Mouse (Mus musculus) right cerebral cortex, postnatal 36 days (tissue): ENCODE measurements around the gene Sike1.

Experiments
- DNase-seq, 2 experiments: peaks; one replicate each; pipeline ENCODE4 v3.0.0; 2022; ENCODE audit warnings: low spot score in 2 of 2, mixed read lengths in 1 of 2

The Sike1 gene

GRCm38 (mm10) chr3:102995605-102996321, at the start of gene Sike1:
Gene Sike1, plus strand, starts transcription at chr3:102995708.
- peak; percentile 92 to 93 for DNase-seq

GRCm38 (mm10) chr3:102946312-102946711, 49.2 kb upstream of the Sike1 start:
- DNase-seq: no peak

- DNase-seq: no peak
These were observed 48.6 kb upstream of the Sike1 start for GRCm38 (mm10) chr3:102946861-102947260.

DNA sequence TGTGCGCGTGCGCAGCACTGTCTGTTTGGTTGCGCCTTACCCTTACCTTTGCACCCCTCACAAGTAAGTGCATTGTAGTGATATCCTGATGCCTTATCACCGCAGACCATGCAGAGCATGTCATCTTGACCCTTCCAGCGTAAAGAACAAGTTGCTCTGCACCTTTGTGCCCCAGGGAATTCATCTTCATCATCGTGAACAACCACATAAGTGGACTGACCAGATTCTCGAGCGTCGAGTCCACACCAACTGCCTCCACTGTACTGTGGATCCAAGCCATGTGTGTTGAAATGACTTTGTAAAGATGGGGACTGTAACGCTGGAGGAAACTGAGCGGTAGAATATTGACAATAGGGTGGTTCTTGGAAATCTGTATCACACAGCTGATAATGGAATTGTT, 41.0 kb upstream of the Sike1 start:
- no peak for DNase-seq

- DNase-seq: no peak
These were observed 40.4 kb upstream of the Sike1 start for GRCm38 (mm10) chr3:102955143-102955542.

- DNase-seq: no peak
These were observed 39.9 kb upstream of the Sike1 start for GRCm38 (mm10) chr3:102955596-102955995.

DNA sequence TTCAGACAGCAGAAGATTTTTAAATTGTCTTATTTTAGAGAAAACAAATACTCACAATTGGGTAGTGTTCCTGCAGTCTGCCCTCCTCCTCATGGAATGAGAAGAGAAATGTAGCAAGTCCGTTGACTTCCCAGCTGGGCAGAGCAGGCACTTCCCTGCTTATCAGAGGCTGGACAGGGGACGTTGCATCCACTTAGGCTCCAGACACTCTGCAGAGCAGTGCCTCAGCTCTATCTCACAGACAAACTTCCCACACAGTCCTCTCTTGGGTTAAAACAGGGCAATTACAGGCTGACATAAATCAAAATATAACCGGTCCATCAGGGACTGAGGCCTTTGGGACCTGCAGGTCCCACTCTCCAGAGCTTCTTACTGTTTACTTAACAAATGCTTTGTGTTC, 31.5 kb upstream of the Sike1 start, which contains the start of gene Nr1h5:
Nr1h5 (minus strand) TSS at position 101 of the 400 bp plus-strand sequence.
- no peak for DNase-seq

GRCm38 (mm10) chr3:102970067-102970466, 25.4 kb upstream of the Sike1 start:
- DNase-seq: no peak

GRCm38 (mm10) chr3:102970508-102970907, 25.0 kb upstream of the Sike1 start:
- DNase-seq: no peak

GRCm38 (mm10) chr3:102976906-102977305, 18.6 kb upstream of the Sike1 start:
- no peak for DNase-seq

DNA sequence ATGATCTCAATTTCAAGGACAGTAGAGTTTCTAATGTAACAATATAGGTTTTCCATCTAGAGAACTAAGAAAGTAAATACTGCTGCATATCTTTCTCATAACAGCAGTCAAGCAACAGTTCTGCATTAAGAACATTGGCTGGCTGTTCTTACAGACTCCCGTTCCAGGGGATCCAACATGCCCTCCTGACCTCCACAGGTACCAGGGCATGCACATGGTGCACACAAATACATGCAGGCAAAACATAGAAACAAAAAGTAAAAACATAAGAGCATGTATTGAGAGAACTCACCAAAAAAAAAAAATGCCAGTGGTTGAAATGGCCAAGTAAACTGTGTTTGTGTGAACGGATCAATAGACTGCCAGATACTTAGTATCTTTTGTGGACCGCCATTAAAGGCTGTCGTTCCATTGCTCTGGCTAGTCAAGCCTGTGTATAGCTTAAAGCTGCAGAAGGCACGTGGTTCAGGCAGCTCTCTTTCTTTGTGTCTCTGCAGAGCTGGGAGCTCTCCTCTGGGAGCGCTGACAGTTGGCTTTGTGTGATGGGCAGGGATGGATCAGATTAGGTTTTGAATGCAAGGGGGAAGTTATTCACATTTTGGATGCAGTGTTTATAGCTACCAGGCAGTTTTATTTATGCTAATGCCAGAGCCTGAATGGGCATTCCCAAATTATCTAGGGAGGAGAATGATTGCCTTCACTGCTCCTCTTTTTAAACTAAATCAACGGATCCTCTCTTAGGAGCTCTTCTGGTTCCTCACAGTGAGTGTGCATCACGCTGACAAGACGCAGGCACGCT, 15.8 kb upstream of the Sike1 start:
- no peak for DNase-seq

- DNase-seq: no peak
These were observed 15.2 kb upstream of the Sike1 start for GRCm38 (mm10) chr3:102980349-102980736.

DNA sequence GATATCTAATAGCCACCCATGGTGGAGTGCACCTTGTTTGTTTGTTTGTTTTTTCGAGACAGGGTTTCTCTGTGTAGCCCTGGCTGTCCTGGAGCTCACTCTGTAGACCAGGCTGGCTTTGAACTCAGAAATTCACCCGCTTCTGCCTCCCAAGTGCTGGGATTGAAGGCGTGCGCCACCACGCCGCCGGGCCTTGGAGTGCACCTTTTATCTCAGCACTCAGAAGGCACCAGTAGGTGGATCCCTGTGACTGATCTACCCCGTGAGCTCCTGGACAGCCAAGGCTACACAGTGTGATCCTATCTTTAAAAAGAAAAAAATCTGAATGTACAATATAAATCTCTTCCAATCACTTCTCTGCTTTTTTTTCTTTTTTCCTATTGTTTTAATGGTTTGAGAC, 4.5 kb upstream of the Sike1 start:
- no peak for DNase-seq

- peak in 1 of 2 experiments; percentile 16 for DNase-seq
These were observed 2.6 kb upstream of the Sike1 start for GRCm38 (mm10) chr3:102992936-102993335.

- no peak for DNase-seq
These were observed 289 bp upstream of the Sike1 start for GRCm38 (mm10) chr3:102995233-102995604.

DNA sequence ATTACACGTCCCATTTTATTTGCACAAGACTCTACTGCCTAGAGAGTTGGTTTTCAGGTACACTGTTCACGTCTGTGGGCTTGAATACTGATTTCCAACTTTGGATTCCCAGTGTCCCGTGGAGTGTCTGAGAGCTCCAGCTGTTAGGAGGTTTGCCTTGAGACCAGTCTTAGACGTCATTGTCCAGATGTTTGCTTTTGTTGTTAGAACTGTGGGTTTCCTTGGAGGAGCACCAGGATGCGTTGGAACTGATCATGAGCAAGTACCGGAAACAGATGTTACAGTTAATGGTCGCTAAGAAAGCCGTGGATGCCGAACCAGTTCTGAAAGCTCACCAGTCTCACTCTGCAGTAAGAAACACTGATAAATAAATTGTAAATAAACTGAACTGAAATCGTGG, 1.5 kb downstream of the Sike1 start:
- no peak for DNase-seq

- no peak for DNase-seq
These were observed 2.1 kb downstream of the Sike1 start for GRCm38 (mm10) chr3:102997591-102997990.

DNA sequence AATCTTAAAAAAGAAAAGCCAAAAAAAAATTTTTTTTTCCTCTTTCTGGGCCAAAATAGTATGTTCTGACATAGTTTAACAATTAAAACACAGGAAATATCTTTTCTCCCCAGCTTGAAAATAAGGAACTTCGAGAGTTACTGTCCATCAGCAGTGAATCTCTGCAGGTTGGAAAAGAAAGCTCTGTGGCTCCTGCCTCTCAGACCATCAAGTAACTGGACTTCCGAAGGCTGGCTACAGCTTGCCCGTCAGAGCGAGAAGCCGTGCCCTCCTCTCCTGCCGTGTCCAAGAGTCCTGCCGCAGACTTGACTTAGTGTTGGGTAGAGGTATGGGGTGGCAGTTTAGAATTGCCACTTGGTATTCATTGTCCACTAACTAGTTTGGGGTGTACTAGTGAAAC, 6.1 kb downstream of the Sike1 start:
- no peak for DNase-seq

GRCm38 (mm10) chr3:103017350-103017749, 21.8 kb downstream of the Sike1 start:
- no peak for DNase-seq

DNA sequence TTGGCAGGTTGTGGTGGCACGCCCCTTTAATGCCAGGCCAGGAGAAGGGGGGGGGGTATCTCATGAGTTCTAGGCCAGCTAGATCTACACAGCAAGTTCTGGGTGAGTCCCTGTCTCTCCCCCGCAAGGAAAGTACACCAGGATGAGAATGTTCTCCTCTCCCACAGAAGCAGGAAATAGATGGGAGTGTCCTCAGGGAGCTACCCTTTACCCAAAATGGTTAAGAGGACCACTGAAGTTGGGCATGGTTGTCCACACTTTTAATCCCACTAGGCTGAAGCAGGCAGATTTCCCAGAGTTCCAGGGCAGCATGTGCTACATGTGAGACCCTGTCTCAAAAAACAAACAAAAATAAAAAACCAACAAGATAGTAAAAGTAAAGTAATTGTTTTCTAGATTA, 24.0 kb downstream of the Sike1 start:
- no peak for DNase-seq

- peak; percentile 97 for DNase-seq
These were observed 24.9 kb downstream of the Sike1 start, which contains the start of gene Csde1 for GRCm38 (mm10) chr3:103020249-103020942. Gene Csde1, plus strand, starts transcription at chr3:103020426.

DNA sequence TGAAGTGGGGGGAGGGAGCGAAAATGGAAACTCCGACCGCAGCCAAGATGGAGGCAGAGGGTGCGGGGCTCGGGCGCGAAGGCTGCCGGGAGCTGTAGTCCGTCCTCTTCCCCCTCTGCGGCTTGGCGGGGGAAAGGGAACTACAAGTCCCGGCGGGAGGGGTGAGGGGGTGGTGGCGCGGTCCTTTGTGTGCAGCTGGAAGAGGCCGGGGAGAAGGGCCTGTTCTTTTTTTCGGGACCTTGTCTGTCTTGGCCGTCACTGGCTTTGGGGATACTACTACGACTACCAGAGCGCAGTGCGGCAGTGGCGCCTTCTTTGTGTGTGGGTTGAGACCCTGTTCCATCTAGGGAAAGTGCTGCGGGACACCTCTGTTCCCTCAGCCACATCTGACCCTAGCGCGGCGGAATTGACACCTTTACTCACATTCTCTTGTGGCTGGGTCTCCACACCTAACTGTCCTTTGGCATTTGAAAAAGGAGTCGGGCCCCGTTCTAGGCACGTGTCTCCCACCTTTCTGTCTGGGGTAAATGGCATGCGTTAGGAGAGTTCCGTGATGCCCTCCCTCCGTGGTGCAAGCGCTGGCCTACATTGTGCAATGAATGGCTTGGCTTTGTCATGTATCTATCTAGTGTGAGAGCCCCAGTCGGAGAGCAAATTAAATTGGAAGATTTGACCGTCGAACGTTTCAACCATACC, 25.6 kb downstream of the Sike1 start:
- peak; percentile 84 to 86 for DNase-seq
